Mouse (Mus musculus) liver, postnatal 0 days (tissue): ENCODE measurements around the gene Scd4. TPM values are rescaled to one million over a fixed set of nuclear protein-coding genes. Genes with fewer than 3 reads are reported as not detected.
A peak's percentile ranks its signal among the peaks of the same experiment; 100 is the strongest.

Source experiments
- ATAC-seq: fragments of 200-750 bp; cut with Nextera tagmentation; 2 replicates; pipeline ENCODE4 v1.8.0; 2017; ENCODE audit warnings: mild to moderate bottlenecking, moderate library complexity
- DNase-seq: peaks from one replicate; pipeline ENCODE4 v3.0.0-alpha.2; 2016
- H3K27ac ChIP-seq: fragments of 300-500 bp; sonication (generic); 2 replicates; pipeline ENCODE4 v1.5.1; 2014; ENCODE audit warnings: antibody characterized with exemption, moderate library complexity, mild to moderate bottlenecking, low read depth
- H3K27me3 ChIP-seq: fragments of 300-500 bp; sonication (generic); 2 replicates; pipeline ENCODE4 v1.6.1; 2014; ENCODE audit warnings: low read length, control low read depth, mixed read lengths; ENCODE audit not compliant: insufficient read depth
- H3K36me3 ChIP-seq: fragments of 300-500 bp; sonication (generic); replicated peaks from 2 replicates; pipeline ENCODE4 v1.6.1; 2014; ENCODE audit warnings: mild to moderate bottlenecking, control low read depth, low read length, moderate library complexity, mixed read lengths; ENCODE audit not compliant: insufficient read depth
- H3K4me1 ChIP-seq: fragments of 300-500 bp; sonication (generic); 2 replicates; pipeline ENCODE4 v1.6.1; 2014; ENCODE audit warnings: antibody characterized with exemption, mild to moderate bottlenecking, control low read depth; ENCODE audit not compliant: insufficient read depth
- H3K4me2 ChIP-seq: fragments of 300-500 bp; sonication (generic); 2 replicates; pipeline ENCODE4 v1.6.1; 2014; ENCODE audit warnings: low read depth, mild to moderate bottlenecking, low read length, moderate library complexity, mixed read lengths
- H3K4me3 ChIP-seq: fragments of 300-500 bp; sonication (generic); 2 replicates; pipeline ENCODE4 v1.5.1; 2014; ENCODE audit warnings: low read depth, low read length
- H3K9ac ChIP-seq: fragments of 300-500 bp; sonication (generic); replicated peaks from 2 replicates; pipeline ENCODE4 v1.6.1; 2014; ENCODE audit warnings: mild to moderate bottlenecking, moderate library complexity
- H3K9me3 ChIP-seq: fragments of 300-500 bp; sonication (generic); 2 replicates; pipeline ENCODE4 v1.6.1; 2016; ENCODE audit warnings: mild to moderate bottlenecking, control low read depth, low read length, mixed read lengths
- CTCF ChIP-seq: sonication (generic); IDR thresholded peaks from 2 replicates; pipeline ENCODE4 v1.5.1; 2016; ENCODE audit warnings: antibody characterized with exemption, low read depth
- EP300 ChIP-seq: IDR thresholded peaks from 2 replicates; pipeline ENCODE4 v1.6.1; 2016; ENCODE audit warnings: antibody characterized with exemption, low read depth, mild to moderate bottlenecking
- WGBS: fragments of 180-500 bp; shearing (Covaris S2); extraction: QIAGEN DNeasy Blood & Tissue Kit; methylation state at CpG from one replicate; pipeline ENCODE4 v1.1.7; 2014; ENCODE audit not compliant: insufficient replicate concordance; 5-methylcytosine and 5-hydroxymethylcytosine counted together
- polyA plus RNA-seq: library from polyadenylated mRNA; unstranded; fragments of >200 nt; fragmentation: Nextera tagmentation; extraction: Ambion mirVana; gene quantifications from 2 replicates; pipeline ENCODE4 v1.2.1, GENCODE M21; 2015

The Scd4 gene
- polyA plus RNA-seq, 1 experiment from 2014 or later: not detected

- Histone ChIP-seq H3K4me1 (peaks cover 51% of the 10 kb centered on the region), H3K4me3 (no peak overlapping the region), H3K27me3 (no peaks in the 10 kb centered on the region), H3K9me3 (no peaks in the 10 kb centered on the region), H3K27ac (no peak overlapping the region), H3K9ac (no peak overlapping the region), H3K4me2 (no peak overlapping the region), H3K36me3 (no peaks in the 10 kb centered on the region)
- ATAC-seq (no peak), DNase-seq (no peak)
- 33% methylated on average over 2 of the region's 2 CpGs for WGBS
- TF ChIP-seq CTCF (no peak), EP300 (no peak)
These were observed 46.8 kb upstream of the Scd4 start for GRCm38 (mm10) chr19:44286109-44286508.

DNA sequence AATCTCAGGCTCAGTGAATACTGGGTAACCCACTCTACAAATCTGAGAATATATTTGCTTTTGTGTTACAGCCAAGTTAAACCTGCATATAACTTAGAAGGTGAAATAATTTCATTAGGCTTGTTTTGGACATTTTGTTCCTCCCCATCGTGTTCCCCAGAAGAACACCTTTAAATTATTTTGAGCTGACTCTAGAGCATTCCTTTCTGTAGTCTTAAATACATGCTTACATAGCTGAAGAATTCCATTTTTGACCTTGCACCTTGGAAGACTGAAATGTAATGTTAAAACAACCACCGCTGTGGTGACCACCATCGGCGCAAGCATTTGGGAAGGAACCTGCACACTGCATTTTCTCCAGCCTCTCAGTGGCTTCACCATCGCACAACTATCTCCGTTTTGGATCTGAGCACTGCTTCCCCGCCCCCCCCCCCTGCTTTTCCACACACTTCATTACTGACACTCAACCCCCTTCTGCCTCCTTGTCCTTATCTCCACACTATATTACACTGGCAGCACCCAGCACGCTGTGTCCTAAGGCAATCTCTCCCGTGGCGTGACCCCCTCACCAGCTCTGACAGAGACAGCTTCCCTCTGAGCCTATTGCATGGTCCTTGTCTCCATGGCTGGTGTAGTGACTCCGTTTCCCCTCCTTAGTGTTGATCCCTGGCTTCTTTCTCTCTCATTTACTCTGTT is 45.3 kb upstream of the Scd4 start:
- no peak overlapping the region for H3K4me3 ChIP-seq
- TF ChIP-seq CTCF (no peak), EP300 (no peak)
- WGBS: 48% methylated on average over 11 of the region's 11 CpGs
- no peaks in the 10 kb centered on the region for H3K9me3 ChIP-seq
- no peaks in the 10 kb centered on the region for H3K27me3 ChIP-seq
- H3K9ac ChIP-seq: no peak overlapping the region
- ATAC-seq: no peak
- no peak for DNase-seq
- H3K4me1 ChIP-seq: peaks cover 48% of the 10 kb centered on the region
- no peaks in the 10 kb centered on the region for H3K36me3 ChIP-seq
- H3K27ac ChIP-seq: no peak overlapping the region
- H3K4me2 ChIP-seq: no peak overlapping the region

DNA sequence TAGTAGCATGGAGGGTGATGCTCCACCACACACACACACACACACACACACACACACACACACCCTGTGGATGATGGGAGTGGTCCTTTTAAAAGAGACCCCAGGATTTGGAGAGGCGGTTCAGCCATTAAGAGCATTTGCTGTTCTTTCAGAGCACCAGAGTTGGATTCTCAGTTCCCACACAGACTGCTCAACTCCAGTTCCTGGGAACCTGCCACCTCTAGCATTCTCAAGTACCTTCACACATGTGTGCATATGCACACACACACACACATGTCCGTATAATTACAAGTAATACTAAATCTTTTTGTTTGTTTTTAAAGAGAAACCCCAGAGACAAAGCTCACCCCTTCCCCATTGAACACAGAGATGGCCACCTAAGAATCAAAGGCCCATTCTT is 40.8 kb upstream of the Scd4 start:
- Histone ChIP-seq H3K9ac (no peak overlapping the region), H3K4me1 (peaks cover 36% of the 10 kb centered on the region), H3K36me3 (peaks cover 6% of the 10 kb centered on the region; the same call in 1 of the 2 replicates), H3K9me3 (no peaks in the 10 kb centered on the region), H3K4me2 (peak overlapping the region; percentile 91; the same call in 1 of the 2 replicates), H3K4me3 (no peak overlapping the region), H3K27ac (peak overlapping the region; percentile 75; the same call in 1 of the 2 replicates), H3K27me3 (no peaks in the 10 kb centered on the region)
- 67% methylated on average over 2 of the region's 2 CpGs for WGBS
- TF ChIP-seq CTCF (no peak), EP300 (no peak)
- ATAC-seq (no peak), DNase-seq (no peak)

DNA sequence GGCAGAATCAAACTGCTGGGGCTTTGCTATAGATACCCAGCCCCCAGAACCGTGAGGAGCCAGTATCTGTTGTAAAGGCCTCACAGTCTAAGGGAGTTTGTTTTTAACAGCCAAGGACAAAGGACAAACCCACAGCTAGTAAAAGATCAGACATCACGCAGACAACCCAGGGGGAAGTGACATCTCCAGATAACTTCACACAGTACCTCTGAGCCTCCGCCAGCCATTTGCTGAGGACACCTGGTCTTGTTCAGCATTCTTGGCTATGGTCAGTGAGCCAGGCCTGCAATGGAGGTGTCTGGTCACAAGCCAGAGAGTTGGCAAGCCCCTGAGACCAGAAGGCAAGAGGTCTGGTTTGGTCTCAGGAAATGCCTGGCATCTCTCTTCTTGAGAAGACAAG is 40.4 kb upstream of the Scd4 start:
- no peak for TF ChIP-seq CTCF
- no peak for TF ChIP-seq EP300
- peak overlapping the region; percentile 91 for H3K4me2 ChIP-seq
- H3K27ac ChIP-seq: peak overlapping the region; percentile 75
- WGBS: 26% methylated on average over 3 of the region's 3 CpGs
- DNase-seq: no peak
- H3K9ac ChIP-seq: 0 out of 2 replicates have a peak overlapping the region, but pooled peaks have one; percentile 53
- H3K4me1 ChIP-seq: peaks cover 40% of the 10 kb centered on the region
- no peaks in the 10 kb centered on the region for H3K9me3 ChIP-seq
- peak overlapping the region; percentile 67; the same call in 1 of the 2 replicates for H3K4me3 ChIP-seq
- H3K36me3 ChIP-seq: peaks cover 6% of the 10 kb centered on the region; the same call in 1 of the 2 replicates
- ATAC-seq: no peak
- no peaks in the 10 kb centered on the region for H3K27me3 ChIP-seq

DNA sequence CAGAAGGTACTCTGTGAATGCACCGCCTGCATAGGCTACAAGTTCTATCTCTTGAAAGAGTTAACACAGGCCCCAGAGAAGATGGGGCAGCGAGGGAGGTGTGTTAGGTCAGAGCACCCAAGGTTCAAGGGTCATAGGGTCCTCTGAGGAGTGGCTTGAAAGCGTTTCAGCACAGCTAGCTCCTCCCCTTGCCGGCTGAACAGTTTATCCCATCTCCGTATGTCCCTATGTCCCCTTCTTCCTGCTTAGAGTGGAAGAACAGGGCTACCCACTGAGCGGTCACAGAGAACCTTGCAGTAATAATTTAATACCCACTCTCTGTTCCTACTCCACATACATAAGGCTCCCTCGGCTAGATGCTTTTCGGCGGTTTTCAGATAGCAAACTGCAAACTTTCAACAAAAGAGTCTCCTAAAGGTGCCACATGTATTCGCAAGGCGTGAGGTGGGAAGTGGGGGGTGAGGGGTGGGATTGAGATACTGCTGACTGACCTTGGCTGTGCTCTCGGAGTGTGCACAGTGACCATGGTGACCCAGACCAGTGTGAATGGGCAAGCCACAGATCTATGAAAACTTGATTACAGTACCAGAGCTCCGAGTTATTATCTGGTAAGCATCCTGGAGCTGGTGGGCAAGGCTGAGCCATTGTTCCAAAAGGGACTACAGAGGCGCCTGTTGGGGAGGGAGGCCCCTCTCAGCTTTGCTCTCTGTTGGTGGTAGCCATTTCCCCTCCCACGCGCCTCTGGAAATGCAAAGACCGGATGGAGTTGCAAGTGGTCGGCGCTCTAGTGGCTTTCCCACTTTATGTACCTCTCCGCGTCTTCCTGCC is 39.7 kb upstream of the Scd4 start, which contains the start of gene Scd2:
Scd2 (plus strand) TSS at position 734 of the 828 bp plus-strand sequence.
- H3K9ac ChIP-seq: peak within 1 kb of the TSS; percentile 63
- H3K36me3 ChIP-seq: peaks cover 9% of the 10 kb centered on the region; the same call in 1 of the 2 replicates
- H3K4me2 ChIP-seq: peak within 1 kb of the TSS; percentile 91
- peak within 1 kb of the TSS; percentile 67 for H3K4me3 ChIP-seq
- 2% methylated on average over 21 of the region's 21 CpGs for WGBS
- no peaks in the 10 kb centered on the region for H3K9me3 ChIP-seq
- peak; percentile 20 for ATAC-seq
- H3K4me1 ChIP-seq: peaks cover 42% of the 10 kb centered on the region
- no peak for DNase-seq
- peak within 1 kb of the TSS; percentile 75 for H3K27ac ChIP-seq
- no peaks in the 10 kb centered on the region for H3K27me3 ChIP-seq
- TF ChIP-seq EP300: no peak
- no peak for TF ChIP-seq CTCF
